Mouse (Mus musculus): Measurements from ENCODE around the gene Mctp1.

GRCm38 (mm10) chr13:76592908-76593307 lies 208.6 kb downstream of the Mctp1 start:
- TF ChIP-seq CTCF (IDR thresholded peaks at IDR 0.05), result no peak
- no peak for TF ChIP-seq EP300 (IDR thresholded peaks at IDR 0.05)

Data from lung, postnatal 0 days (tissue).